Mouse (Mus musculus) gonadal fat pad, adult 2 months (tissue): ENCODE results near the gene Gm11568. TPM values are rescaled to one million over a fixed set of nuclear protein-coding genes. Genes with fewer than 3 reads are reported as not detected.
"Not testable (repeated sequence)": the region's sequence is repeated elsewhere in the genome, so short reads cannot be mapped to it uniquely, and the experiment has no call there.

Source experiments
- DNase-seq: peaks from one replicate; pipeline ENCODE4 v3.0.0-alpha.2; 2012; ENCODE audit warnings: low read depth
- polyA plus RNA-seq: library from polyadenylated mRNA; depleted of rRNA; stranded (reverse); fragments of >200 nt; gene quantifications from 2 replicates; pipeline ENCODE4 v1.2.3, GENCODE M21; 2012; rRNA removed

Gene Gm11568
- polyA plus RNA-seq, result not detected in 2 replicates

- no peak for DNase-seq
These were observed at the start of gene Gm11568 for GRCm38 (mm10) chr11:99857617-99858016. Gm11568 (plus strand) TSS chr11:99857917.

- DNase-seq, result not testable (repeated sequence)
These were observed 47.9 kb upstream of the Gm11568 start, which contains the start of gene Krtap4-13 for GRCm38 (mm10) chr11:99809792-99810191. Krtap4-13 (minus strand) TSS chr11:99809892.

DNA sequence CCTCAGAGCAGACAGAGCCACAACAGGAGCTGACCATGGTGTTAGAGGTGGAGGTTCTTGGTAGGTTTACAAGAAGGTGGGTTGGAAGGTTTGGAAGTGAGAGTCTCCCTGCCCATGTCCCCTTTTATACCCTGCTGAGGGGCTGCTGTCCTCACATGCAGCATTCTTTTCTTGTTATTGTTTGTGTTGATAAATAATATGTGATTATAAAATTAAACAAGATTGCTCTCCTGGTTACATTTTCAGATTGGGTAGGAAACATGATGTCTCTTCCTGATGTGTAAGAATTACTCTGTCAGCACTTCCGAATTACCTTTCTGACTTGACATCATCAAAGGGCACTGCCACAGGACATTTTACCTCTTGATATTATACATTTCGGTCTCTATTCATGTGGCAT is 42.2 kb upstream of the Gm11568 start, which contains the start of gene Gm11564:
Gene Gm11564 (minus strand): TSS at position 101 of the 400 bp plus-strand sequence.
- DNase-seq, result not testable (repeated sequence)

GRCm38 (mm10) chr11:99837966-99838365 is 19.8 kb upstream of the Gm11568 start, which contains the start of gene 2300003K06Rik:
2300003K06Rik (minus strand) TSS chr11:99838066.
- no peak for DNase-seq

DNA sequence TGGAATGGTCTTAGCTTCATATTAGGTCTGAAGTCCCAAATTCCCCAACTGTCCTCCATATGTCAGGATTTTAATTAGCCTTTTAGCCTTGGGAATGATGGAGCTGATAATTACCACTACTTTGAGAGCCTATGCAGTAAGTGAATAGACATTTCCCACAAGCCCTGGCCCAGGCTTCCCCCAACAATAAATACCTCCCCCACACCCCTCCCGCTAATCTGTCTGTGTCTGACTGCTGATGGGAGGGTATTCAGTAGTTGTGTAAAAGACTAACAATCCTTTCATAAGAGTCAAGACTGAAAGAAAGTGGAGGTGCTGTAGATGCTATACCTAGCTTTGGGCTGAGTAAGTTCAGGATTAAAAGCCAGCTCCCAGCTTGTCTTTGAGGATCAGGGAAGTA is 15.5 kb upstream of the Gm11568 start:
- no peak for DNase-seq

GRCm38 (mm10) chr11:99846746-99847145 is 11.0 kb upstream of the Gm11568 start:
- DNase-seq, result no peak

DNA sequence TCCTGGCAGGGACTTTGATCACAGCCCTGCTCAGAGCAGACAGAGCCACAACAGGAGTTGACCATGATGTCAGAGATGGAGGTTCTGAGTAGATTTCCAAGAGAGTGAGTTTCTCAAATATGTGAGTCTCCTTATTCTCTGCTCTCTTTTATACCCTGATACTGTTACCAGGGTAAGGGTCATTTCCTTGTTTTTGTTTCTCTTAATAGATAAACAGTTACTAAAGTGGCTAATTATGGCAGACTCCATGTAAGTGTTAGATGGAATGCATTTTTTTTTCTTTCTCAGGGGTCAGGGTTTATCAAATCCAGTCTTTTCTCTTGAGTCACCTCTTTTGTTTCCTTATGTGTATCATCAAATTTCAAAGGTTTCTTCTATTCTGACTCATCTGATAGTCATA is 6.2 kb upstream of the Gm11568 start, which contains the start of gene Krtap4-16:
Gene Krtap4-16 (minus strand): TSS at position 101 of the 400 bp plus-strand sequence.
- no peak for DNase-seq

- no peak for DNase-seq
These were observed 3.6 kb upstream of the Gm11568 start for GRCm38 (mm10) chr11:99854121-99854520.

DNA sequence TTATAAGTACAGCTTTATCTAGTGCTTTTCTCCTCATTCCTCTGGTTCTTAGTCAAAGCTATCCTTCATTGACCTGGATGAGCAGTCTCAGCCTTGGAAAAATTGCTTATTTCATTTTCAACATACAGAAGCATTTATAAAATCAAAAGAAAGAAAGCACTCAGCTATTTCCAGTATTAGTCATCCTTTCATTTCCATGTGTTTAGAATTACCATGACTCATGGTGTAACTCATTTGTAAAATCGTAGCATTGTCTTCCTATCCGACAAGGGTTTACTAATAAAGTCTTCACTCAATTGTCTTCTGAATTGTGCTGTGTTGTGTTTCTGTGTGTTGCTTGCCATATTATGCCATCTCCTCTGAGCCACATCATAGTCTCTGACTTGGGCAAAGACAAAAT is 1.0 kb downstream of the Gm11568 start:
- DNase-seq, result no peak

GRCm38 (mm10) chr11:99864176-99864575 is 6.5 kb downstream of the Gm11568 start, which contains the start of gene Gm11559:
Gm11559 (plus strand) TSS chr11:99864476.
- not testable (repeated sequence) for DNase-seq

DNA sequence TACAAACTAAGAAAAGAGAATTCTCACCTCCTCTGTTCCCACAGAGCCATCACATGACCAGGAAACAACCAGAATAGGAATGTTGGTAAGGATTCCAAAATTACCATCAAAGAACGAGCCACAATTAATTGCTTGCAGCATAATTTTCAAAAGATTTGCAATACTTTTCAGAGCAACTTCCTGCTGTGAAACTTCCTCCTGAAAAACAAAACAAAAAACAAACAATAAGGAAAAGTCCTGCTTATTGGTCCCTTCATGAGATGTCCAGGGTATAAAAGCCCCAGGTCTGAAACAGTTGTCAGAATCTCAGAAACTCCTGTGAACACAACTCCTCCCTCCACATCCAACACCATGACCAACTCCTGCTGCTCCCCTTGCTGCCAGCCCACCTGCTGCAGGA is 15.4 kb downstream of the Gm11568 start, which contains the start of gene Krtap9-1:
Gene Krtap9-1 (plus strand): TSS at position 301 of the 400 bp plus-strand sequence.
- not testable (repeated sequence) for DNase-seq

GRCm38 (mm10) chr11:99878887-99879286 is 21.2 kb downstream of the Gm11568 start, which contains the start of gene Gm11567:
Gm11567 (plus strand) TSS chr11:99879187.
- not testable (repeated sequence) for DNase-seq

DNA sequence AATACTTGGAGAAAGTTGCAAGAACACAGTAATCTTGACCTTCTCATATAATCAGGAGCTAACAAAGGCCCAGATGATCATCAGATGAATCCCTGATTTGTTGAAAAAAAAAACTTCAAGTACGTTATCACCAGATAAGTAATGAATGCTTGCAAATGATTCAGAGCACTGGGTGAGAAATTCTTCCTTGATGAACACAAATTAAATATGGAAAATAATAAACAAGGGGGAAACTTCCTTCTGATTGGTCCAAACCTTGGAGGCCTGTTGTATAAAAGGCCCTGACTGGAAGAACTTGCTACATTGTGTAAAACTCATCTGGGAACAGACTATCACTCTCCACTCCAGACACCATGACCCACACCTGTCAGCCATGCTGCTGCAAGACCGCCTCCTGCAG is 49.9 kb downstream of the Gm11568 start, which contains the start of gene Krtap31-1:
Gene Krtap31-1 (plus strand): TSS at position 301 of the 400 bp plus-strand sequence.
- DNase-seq, result no peak

Other genes starting within 250 kb of the Gm11568 start
- gene Gm11937, start 247.7 kb upstream of the Gm11568 start, polyA plus RNA-seq, result not detected in 2 replicates
- not detected in 2 replicates for gene Krtap2-4, start 243.1 kb upstream of the Gm11568 start, polyA plus RNA-seq
- not detected in 2 replicates for gene Gm11562, start 237.5 kb upstream of the Gm11568 start, polyA plus RNA-seq
- gene Krtap4-1, start 229.7 kb upstream of the Gm11568 start, polyA plus RNA-seq, result not detected in 2 replicates
- not detected in 2 replicates for gene Krtap4-2, start 222.8 kb upstream of the Gm11568 start, polyA plus RNA-seq
- gene Krtap4-7, start 213.8 kb upstream of the Gm11568 start, polyA plus RNA-seq, result not detected in 2 replicates
- not detected in 2 replicates for gene Gm11555, start 207.7 kb upstream of the Gm11568 start, polyA plus RNA-seq
- not detected in 2 replicates for gene Gm11563, start 199.0 kb upstream of the Gm11568 start, polyA plus RNA-seq
- not detected in 2 replicates for gene Krtap4-6, start 192.0 kb upstream of the Gm11568 start, polyA plus RNA-seq
- not detected in 2 replicates for gene Gm14190, start 167.2 kb upstream of the Gm11568 start, polyA plus RNA-seq
- gene Gm14180, start 123.6 kb upstream of the Gm11568 start, polyA plus RNA-seq, result not detected in 2 replicates
- gene Gm11595, start 85.0 kb upstream of the Gm11568 start, polyA plus RNA-seq, result not detected in 2 replicates
- gene Krtap4-8, start 77.2 kb upstream of the Gm11568 start, polyA plus RNA-seq, result not detected in 2 replicates
- not detected in 2 replicates for gene Krtap4-9, start 72.7 kb upstream of the Gm11568 start, polyA plus RNA-seq
- gene Gm11596, start 64.5 kb upstream of the Gm11568 start, polyA plus RNA-seq, result not detected in 2 replicates
- gene Gm11569, start 59.0 kb upstream of the Gm11568 start, polyA plus RNA-seq, result not detected in 2 replicates
- gene Gm11554, start 53.5 kb upstream of the Gm11568 start, polyA plus RNA-seq, result not detected in 2 replicates
- gene Krtap4-13, start 48.0 kb upstream of the Gm11568 start, polyA plus RNA-seq, result not detected in 2 replicates
- not detected in 2 replicates for gene Gm11564, start 42.3 kb upstream of the Gm11568 start, polyA plus RNA-seq
- gene 2300003K06Rik, start 19.9 kb upstream of the Gm11568 start, polyA plus RNA-seq, result not detected in 2 replicates
- gene Krtap4-16, start 6.3 kb upstream of the Gm11568 start, polyA plus RNA-seq, result not detected in 2 replicates
- gene Gm11559, start 6.6 kb downstream of the Gm11568 start, polyA plus RNA-seq, result not detected in 2 replicates
- gene Krtap9-1, start 15.5 kb downstream of the Gm11568 start, polyA plus RNA-seq, result not detected in 2 replicates
- gene Gm11567, start 21.3 kb downstream of the Gm11568 start, polyA plus RNA-seq, result not detected in 2 replicates
- not detected in 2 replicates for gene Krtap31-1, start 50.0 kb downstream of the Gm11568 start, polyA plus RNA-seq
- not detected in 2 replicates for gene Gm11565, start 56.8 kb downstream of the Gm11568 start, polyA plus RNA-seq
- not detected in 2 replicates for gene Krtap31-2, start 78.4 kb downstream of the Gm11568 start, polyA plus RNA-seq
- gene Krtap9-5, start 90.6 kb downstream of the Gm11568 start, polyA plus RNA-seq, result not detected in 2 replicates
- not detected in 2 replicates for gene Krtap29-1, start 121.1 kb downstream of the Gm11568 start, polyA plus RNA-seq
- not detected in 2 replicates for gene Krtap16-1, start 128.7 kb downstream of the Gm11568 start, polyA plus RNA-seq
- not detected in 2 replicates for gene Krtap17-1, start 136.1 kb downstream of the Gm11568 start, polyA plus RNA-seq
- gene Krt33a, start 158.3 kb downstream of the Gm11568 start, polyA plus RNA-seq, result 0.09 TPM in 1 of 2 replicates, not detected in the other
- not detected in 2 replicates for gene Krt33b, start 172.0 kb downstream of the Gm11568 start, polyA plus RNA-seq
- not detected in 2 replicates for gene Krt34, start 183.6 kb downstream of the Gm11568 start, polyA plus RNA-seq
- gene Krt31, start 192.6 kb downstream of the Gm11568 start, polyA plus RNA-seq, result 0.16 and 0.19 TPM in 2 replicates
- gene Krt32, start 230.3 kb downstream of the Gm11568 start, polyA plus RNA-seq, result 0.71 and 3.7 TPM in 2 replicates
- 0.13 and 0.35 TPM in 2 replicates for gene Krt35, start 238.3 kb downstream of the Gm11568 start, polyA plus RNA-seq
- gene Krt36, start 247.7 kb downstream of the Gm11568 start, polyA plus RNA-seq, result 0.63 and 1.0 TPM in 2 replicates